Mouse (Mus musculus): ENCODE results near the gene Fosl1. TPM values are rescaled to one million over a fixed set of nuclear protein-coding genes. Genes with fewer than 3 reads are reported as not detected.
"Not testable (repeated sequence)": the region's sequence is repeated elsewhere in the genome, so short reads cannot be mapped to it uniquely, and the experiment has no call there.

Fosl1 gene
- not detected in 2 replicates for polyA plus RNA-seq (2015; fragmentation: Nextera tagmentation; extraction: Ambion mirVana)

GRCm38 (mm10) chr19:5447515-5448353, at the start of gene Fosl1:
Fosl1 (plus strand) TSS chr19:5447547.
- Histone ChIP-seq H3K9ac (peak within 1 kb of the TSS; percentile 42), H3K9me3 (no peaks in the 10 kb centered on the region), H3K4me3 (peak within 1 kb of the TSS; percentile 63), H3K27ac (replicated peaks) (no peak within 1 kb of the TSS), H3K36me3 (no peaks in the 10 kb centered on the region), H3K27me3 (peaks cover 66% of the 10 kb centered on the region), H3K4me1 (replicated peaks) (peaks cover 20% of the 10 kb centered on the region), H3K4me2 (peak within 1 kb of the TSS; percentile 95)
- ATAC-seq (ENCODE audit: low FRiP score, low read depth): peak; percentile 78; the same call in 1 of the 2 replicates
- WGBS: under 1% methylated on average over 70 of the region's 70 CpGs

- H3K4me1 ChIP-seq (replicated peaks); H3K27me3 ChIP-seq; H3K9ac ChIP-seq; H3K27ac ChIP-seq (replicated peaks); H3K9me3 ChIP-seq; H3K4me2 ChIP-seq; H3K4me3 ChIP-seq; H3K36me3 ChIP-seq; ATAC-seq (ENCODE audit: low FRiP score, low read depth): not testable (repeated sequence)
- WGBS: 73% methylated on average over 4 of the region's 4 CpGs
These were observed 46.3 kb upstream of the Fosl1 start for GRCm38 (mm10) chr19:5401073-5401472.

GRCm38 (mm10) chr19:5402293-5402692, 45.1 kb upstream of the Fosl1 start, which contains the start of gene Tsga10ip:
Tsga10ip (minus strand) TSS chr19:5402526.
- Histone ChIP-seq H3K27me3 (no peaks in the 10 kb centered on the region), H3K27ac (replicated peaks) (no peak within 1 kb of the TSS), H3K9ac (no peak within 1 kb of the TSS), H3K4me3 (no peak within 1 kb of the TSS), H3K4me1 (replicated peaks) (peaks cover 6% of the 10 kb centered on the region), H3K9me3 (no peaks in the 10 kb centered on the region), H3K36me3 (no peaks in the 10 kb centered on the region), H3K4me2 (no peak within 1 kb of the TSS)
- WGBS: 67% methylated on average over 8 of the region's 8 CpGs
- ATAC-seq (ENCODE audit: low FRiP score, low read depth): no peak

- 29% methylated on average over 7 of the region's 7 CpGs for whole genome bisulfite sequencing
- Histone ChIP-seq H3K27ac (replicated peaks) (peak overlapping the region; percentile 62; the same call in 1 of the 2 replicates), H3K9ac (peak overlapping the region; percentile 28), H3K4me1 (replicated peaks) (peaks cover 15% of the 10 kb centered on the region), H3K36me3 (no peaks in the 10 kb centered on the region), H3K9me3 (no peaks in the 10 kb centered on the region), H3K4me3 (peak overlapping the region; percentile 35), H3K27me3 (no peaks in the 10 kb centered on the region), H3K4me2 (peak overlapping the region; percentile 55)
- no peak for ATAC-seq (ENCODE audit: low FRiP score, low read depth)
These were observed 41.4 kb upstream of the Fosl1 start for GRCm38 (mm10) chr19:5405924-5406323.

GRCm38 (mm10) chr19:5406531-5407126, 40.7 kb upstream of the Fosl1 start:
- Histone ChIP-seq H3K27ac (replicated peaks) (peak overlapping the region; percentile 89), H3K4me1 (replicated peaks) (peaks cover 15% of the 10 kb centered on the region), H3K4me3 (peak overlapping the region; percentile 52), H3K4me2 (peak overlapping the region; percentile 62), H3K9ac (peak overlapping the region; percentile 63)
- H3K36me3 ChIP-seq, H3K27me3 ChIP-seq, H3K9me3 ChIP-seq: not testable (repeated sequence)
- ATAC-seq (ENCODE audit: low FRiP score, low read depth): peak; percentile 85
- WGBS: 11% methylated on average over 25 of the region's 25 CpGs

GRCm38 (mm10) chr19:5407133-5407532, 40.2 kb upstream of the Fosl1 start:
- Histone ChIP-seq H3K27me3 (no peaks in the 10 kb centered on the region), H3K4me2 (peak overlapping the region; percentile 62), H3K9ac (peak overlapping the region; percentile 63), H3K4me1 (replicated peaks) (peaks cover 15% of the 10 kb centered on the region), H3K27ac (replicated peaks) (peak overlapping the region; percentile 89), H3K4me3 (peak overlapping the region; percentile 52), H3K36me3 (no peaks in the 10 kb centered on the region), H3K9me3 (no peaks in the 10 kb centered on the region)
- peak; percentile 40; the same call in 1 of the 2 replicates for ATAC-seq (ENCODE audit: low FRiP score, low read depth)
- WGBS: 22% methylated on average over 7 of the region's 7 CpGs

- Histone ChIP-seq H3K36me3 (no peaks in the 10 kb centered on the region), H3K4me2 (0 out of 2 replicates have a peak overlapping the region, but pooled peaks have one; percentile 62), H3K27ac (replicated peaks) (no peak overlapping the region), H3K4me1 (replicated peaks) (peaks cover 15% of the 10 kb centered on the region), H3K9ac (no peak overlapping the region), H3K4me3 (no peak overlapping the region), H3K9me3 (no peaks in the 10 kb centered on the region), H3K27me3 (no peaks in the 10 kb centered on the region)
- no peak for ATAC-seq (ENCODE audit: low FRiP score, low read depth)
- WGBS: 87% methylated on average over 13 of the region's 13 CpGs
These were observed 39.0 kb upstream of the Fosl1 start for GRCm38 (mm10) chr19:5408057-5409001.

GRCm38 (mm10) chr19:5409068-5409467, 38.3 kb upstream of the Fosl1 start:
- H3K27me3 ChIP-seq: no peaks in the 10 kb centered on the region
- no peak for ATAC-seq (ENCODE audit: low FRiP score, low read depth)
- no peak overlapping the region for H3K4me2 ChIP-seq
- no peaks in the 10 kb centered on the region for H3K9me3 ChIP-seq
- no peak overlapping the region for H3K9ac ChIP-seq
- H3K36me3 ChIP-seq: no peaks in the 10 kb centered on the region
- H3K27ac ChIP-seq (replicated peaks): no peak overlapping the region
- 87% methylated on average over 5 of the region's 5 CpGs for whole genome bisulfite sequencing
- peaks cover 15% of the 10 kb centered on the region for H3K4me1 ChIP-seq (replicated peaks)
- H3K4me3 ChIP-seq: no peak overlapping the region

GRCm38 (mm10) chr19:5410641-5411040, 36.7 kb upstream of the Fosl1 start:
- H3K9ac ChIP-seq: no peak overlapping the region
- H3K36me3 ChIP-seq: no peaks in the 10 kb centered on the region
- H3K27ac ChIP-seq (replicated peaks): no peak overlapping the region
- H3K27me3 ChIP-seq: no peaks in the 10 kb centered on the region
- WGBS: 90% methylated on average over 5 of the region's 5 CpGs
- no peak for ATAC-seq (ENCODE audit: low FRiP score, low read depth)
- H3K4me2 ChIP-seq: no peak overlapping the region
- peaks cover 15% of the 10 kb centered on the region for H3K4me1 ChIP-seq (replicated peaks)
- no peaks in the 10 kb centered on the region for H3K9me3 ChIP-seq
- no peak overlapping the region for H3K4me3 ChIP-seq

- H3K9me3 ChIP-seq: no peaks in the 10 kb centered on the region
- H3K27ac ChIP-seq (replicated peaks): no peak overlapping the region
- H3K4me2 ChIP-seq: no peak overlapping the region
- no peaks in the 10 kb centered on the region for H3K27me3 ChIP-seq
- no peak overlapping the region for H3K9ac ChIP-seq
- no peak for ATAC-seq (ENCODE audit: low FRiP score, low read depth)
- 68% methylated on average over 5 of the region's 5 CpGs for WGBS
- H3K4me1 ChIP-seq (replicated peaks): peaks cover 11% of the 10 kb centered on the region
- no peak overlapping the region for H3K4me3 ChIP-seq
- H3K36me3 ChIP-seq: no peaks in the 10 kb centered on the region
These were observed 35.4 kb upstream of the Fosl1 start for GRCm38 (mm10) chr19:5411961-5412360.

- H3K4me1 ChIP-seq (replicated peaks): no peaks in the 10 kb centered on the region
- no peak for ATAC-seq (ENCODE audit: low FRiP score, low read depth)
- no peak overlapping the region for H3K4me2 ChIP-seq
- H3K27me3 ChIP-seq: no peaks in the 10 kb centered on the region
- H3K9ac ChIP-seq: no peak overlapping the region
- no peak overlapping the region for H3K27ac ChIP-seq (replicated peaks)
- no peak overlapping the region for H3K4me3 ChIP-seq
- WGBS: 69% methylated on average over 4 of the region's 4 CpGs
- no peaks in the 10 kb centered on the region for H3K36me3 ChIP-seq
- no peaks in the 10 kb centered on the region for H3K9me3 ChIP-seq
These were observed 33.5 kb upstream of the Fosl1 start for GRCm38 (mm10) chr19:5413840-5414239.

Data from hindbrain, embryonic 15.5 days (tissue).